Mouse (Mus musculus) liver (tissue): ENCODE results near the gene F3.

Source experiments
- DNase-seq: peaks from one replicate; pipeline ENCODE4 v3.0.0-alpha.2; 2020; ENCODE audit warnings: mixed read lengths

F3 gene

GRCm38 (mm10) chr3:121710894-121711531 is 12.3 kb upstream of the F3 start:
- DNase-seq: no peak

- no peak for DNase-seq
Observed at GRCm38 (mm10) chr3:121712222-121712621, 11.1 kb upstream of the F3 start.

- DNase-seq: no peak
Observed at GRCm38 (mm10) chr3:121713151-121713701, 10.1 kb upstream of the F3 start.

- no peak for DNase-seq
Observed at GRCm38 (mm10) chr3:121713816-121714215, 9.5 kb upstream of the F3 start.

- DNase-seq: no peak
Observed at GRCm38 (mm10) chr3:121714461-121714860, 8.9 kb upstream of the F3 start.

GRCm38 (mm10) chr3:121715336-121715735 is 8.0 kb upstream of the F3 start:
- DNase-seq: no peak

GRCm38 (mm10) chr3:121715741-121716459 is 7.4 kb upstream of the F3 start:
- no peak for DNase-seq

GRCm38 (mm10) chr3:121716480-121716879 is 6.9 kb upstream of the F3 start:
- DNase-seq: no peak

GRCm38 (mm10) chr3:121718679-121719078 is 4.7 kb upstream of the F3 start:
- DNase-seq: no peak

GRCm38 (mm10) chr3:121719701-121720100 is 3.6 kb upstream of the F3 start:
- DNase-seq: no peak

- DNase-seq: no peak
Observed at GRCm38 (mm10) chr3:121720801-121721690, 2.3 kb upstream of the F3 start.

GRCm38 (mm10) chr3:121721691-121722070 is 1.7 kb upstream of the F3 start:
- DNase-seq: no peak

- DNase-seq: no peak
Observed at GRCm38 (mm10) chr3:121723968-121724524, 709 bp downstream of the F3 start.

GRCm38 (mm10) chr3:121724553-121724952 is 1.2 kb downstream of the F3 start:
- no peak for DNase-seq

GRCm38 (mm10) chr3:121725651-121726050 is 2.3 kb downstream of the F3 start:
- no peak for DNase-seq

- no peak for DNase-seq
Observed at GRCm38 (mm10) chr3:121729678-121730077, 6.3 kb downstream of the F3 start.

- no peak for DNase-seq
Observed at GRCm38 (mm10) chr3:121735542-121735941, 12.2 kb downstream of the F3 start.

- peak; percentile 68 for DNase-seq
Observed at GRCm38 (mm10) chr3:121736025-121736744, 12.8 kb downstream of the F3 start.

GRCm38 (mm10) chr3:121737453-121737852 is 14.1 kb downstream of the F3 start:
- DNase-seq: no peak

- DNase-seq: no peak
Observed at GRCm38 (mm10) chr3:121737901-121738300, 14.6 kb downstream of the F3 start.

GRCm38 (mm10) chr3:121738742-121739342 is 15.5 kb downstream of the F3 start:
- no peak for DNase-seq
